Mouse (Mus musculus) retina, embryonic 14.5 days (tissue): ENCODE results near the gene Atcay.
A peak's percentile ranks its signal among the peaks of the same experiment; 100 is the strongest.

Source experiments
- DNase-seq: peaks from one replicate; pipeline ENCODE4 v3.0.0-alpha.2; 2015; ENCODE audit warnings: low spot score

Gene Atcay

GRCm38 (mm10) chr10:81230438-81231332 is at the start of gene Atcay:
Gene Atcay, minus strand, starts transcription at chr10:81230833.
- DNase-seq = peak; percentile 75

GRCm38 (mm10) chr10:81279496-81279895 is 48.9 kb upstream of the Atcay start:
- no peak for DNase-seq

GRCm38 (mm10) chr10:81277676-81278075 is 47.0 kb upstream of the Atcay start:
- no peak for DNase-seq

GRCm38 (mm10) chr10:81273842-81274241 is 43.2 kb upstream of the Atcay start:
- no peak for DNase-seq

GRCm38 (mm10) chr10:81272356-81272755 is 41.7 kb upstream of the Atcay start:
- no peak for DNase-seq

- DNase-seq = no peak
Observed at GRCm38 (mm10) chr10:81268643-81269412, 38.2 kb upstream of the Atcay start.

- DNase-seq = peak; percentile 90
Observed at GRCm38 (mm10) chr10:81268056-81268455, 37.4 kb upstream of the Atcay start.

GRCm38 (mm10) chr10:81266211-81267105 is 35.8 kb upstream of the Atcay start, which contains the start of the genes Mrpl54 and Apba3:
Gene Mrpl54, minus strand, starts transcription at chr10:81266934.
Gene Apba3, plus strand, starts transcription at chr10:81266960.
- peak; percentile 97 for DNase-seq

- no peak for DNase-seq
Observed at GRCm38 (mm10) chr10:81265540-81265939, 34.9 kb upstream of the Atcay start.

- DNase-seq = no peak
Observed at GRCm38 (mm10) chr10:81261025-81261424, 30.4 kb upstream of the Atcay start.

GRCm38 (mm10) chr10:81259225-81259884 is 28.7 kb upstream of the Atcay start:
- DNase-seq = no peak

- peak; percentile 49 for DNase-seq
Observed at GRCm38 (mm10) chr10:81257158-81258039, 26.8 kb upstream of the Atcay start.

GRCm38 (mm10) chr10:81254886-81255285 is 24.3 kb upstream of the Atcay start:
- DNase-seq = no peak

GRCm38 (mm10) chr10:81252424-81253419 is 22.1 kb upstream of the Atcay start, which contains the start of gene Matk:
Gene Matk, plus strand, starts transcription at chr10:81252935.
- DNase-seq = peak; percentile 72

- DNase-seq = no peak
Observed at GRCm38 (mm10) chr10:81249442-81249841, 18.8 kb upstream of the Atcay start.

- no peak for DNase-seq
Observed at GRCm38 (mm10) chr10:81247804-81248203, 17.2 kb upstream of the Atcay start.

GRCm38 (mm10) chr10:81245166-81245565 is 14.5 kb upstream of the Atcay start:
- DNase-seq = no peak

GRCm38 (mm10) chr10:81244595-81244994 is 14.0 kb upstream of the Atcay start:
- peak; percentile 87 for DNase-seq

- DNase-seq = no peak
Observed at GRCm38 (mm10) chr10:81244146-81244545, 13.5 kb upstream of the Atcay start.
